Mouse (Mus musculus): Measurements from ENCODE around the gene Erc2. TPM values are rescaled to one million over a fixed set of nuclear protein-coding genes. Genes with fewer than 3 reads are reported as not detected.
A peak's percentile ranks its signal among the peaks of the same experiment; 100 is the strongest.

The Erc2 gene
- polyA plus RNA-seq, 1 experiment from 2014 or later = 3.1 TPM

DNA sequence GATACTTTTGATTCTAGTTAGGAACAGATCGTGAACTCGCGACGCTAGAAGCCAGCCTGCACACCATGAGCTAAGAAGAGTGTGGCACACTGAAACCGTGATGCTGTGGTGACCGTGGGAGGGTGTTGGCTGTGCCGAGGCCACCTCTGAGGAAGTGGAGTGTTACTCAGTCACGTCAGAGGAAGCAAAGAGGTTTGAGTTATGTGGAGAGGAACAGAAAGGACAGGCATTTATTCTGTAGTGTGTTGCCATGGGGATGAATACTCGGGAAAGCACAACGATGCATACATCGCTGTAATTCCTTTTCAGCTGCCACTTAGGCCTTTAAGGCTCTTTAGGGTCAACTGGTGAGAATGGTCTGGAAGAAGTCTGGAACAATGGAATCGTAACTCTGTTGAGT, 445.8 kb downstream of the Erc2 start:
- Histone ChIP-seq H3K4me3 (ENCODE audit: low read depth, low read length) (no peak overlapping the region), H3K27ac (ENCODE audit: low read depth, low read length) (no peak overlapping the region), H3K9ac (ENCODE audit: low read depth, low read length) (no peak overlapping the region), H3K4me1 (replicated peaks; ENCODE audit: control insufficient read depth, insufficient read depth, low read length) (no peaks in the 10 kb centered on the region), H3K9me3 (ENCODE audit: control insufficient read depth) (no peaks in the 10 kb centered on the region), H3K36me3 (ENCODE audit: control insufficient read depth, insufficient read depth) (no peaks in the 10 kb centered on the region), H3K27me3 (replicated peaks; ENCODE audit: control insufficient read depth, insufficient read depth, low read length) (no peaks in the 10 kb centered on the region), H3K4me2 (replicated peaks; ENCODE audit: low read depth) (no peak overlapping the region)
- ATAC-seq = no peak
- TF ChIP-seq CTCF (IDR thresholded peaks at IDR 0.05; ENCODE audit: low read depth) = no peak
- 78% methylated on average over 12 of the region's 12 CpGs for WGBS

DNA sequence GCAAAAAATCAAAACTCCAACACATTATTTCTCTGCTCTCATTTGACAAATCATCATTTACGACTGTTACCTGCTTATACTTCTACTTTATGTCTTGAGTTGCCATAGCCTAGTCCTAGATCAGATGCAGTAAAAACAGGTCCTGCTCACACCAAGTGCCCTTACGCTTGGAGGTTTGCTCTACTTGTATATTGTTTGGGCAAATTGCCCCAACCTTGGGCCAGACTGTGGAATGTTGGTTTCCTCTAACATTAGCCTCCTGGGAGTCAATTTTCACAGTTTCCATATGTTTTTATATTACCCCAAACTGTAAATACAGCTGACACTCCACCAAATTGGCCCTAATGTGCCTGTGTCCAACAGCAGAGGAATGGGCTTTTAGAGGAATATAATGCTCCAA, 447.6 kb downstream of the Erc2 start:
- no peak for ATAC-seq
- TF ChIP-seq CTCF (IDR thresholded peaks at IDR 0.05; ENCODE audit: low read depth) = no peak
- no peaks in the 10 kb centered on the region for H3K27me3 ChIP-seq (replicated peaks; ENCODE audit: control insufficient read depth, insufficient read depth, low read length)
- no peaks in the 10 kb centered on the region for H3K9me3 ChIP-seq (ENCODE audit: control insufficient read depth)
- 86% methylated on average over 2 of the region's 2 CpGs for WGBS
- H3K27ac ChIP-seq (ENCODE audit: low read depth, low read length) = no peak overlapping the region
- no peaks in the 10 kb centered on the region for H3K36me3 ChIP-seq (ENCODE audit: control insufficient read depth, insufficient read depth)
- no peak overlapping the region for H3K4me2 ChIP-seq (replicated peaks; ENCODE audit: low read depth)
- no peak overlapping the region for H3K9ac ChIP-seq (ENCODE audit: low read depth, low read length)
- no peaks in the 10 kb centered on the region for H3K4me1 ChIP-seq (replicated peaks; ENCODE audit: control insufficient read depth, insufficient read depth, low read length)
- H3K4me3 ChIP-seq (ENCODE audit: low read depth, low read length) = no peak overlapping the region

DNA sequence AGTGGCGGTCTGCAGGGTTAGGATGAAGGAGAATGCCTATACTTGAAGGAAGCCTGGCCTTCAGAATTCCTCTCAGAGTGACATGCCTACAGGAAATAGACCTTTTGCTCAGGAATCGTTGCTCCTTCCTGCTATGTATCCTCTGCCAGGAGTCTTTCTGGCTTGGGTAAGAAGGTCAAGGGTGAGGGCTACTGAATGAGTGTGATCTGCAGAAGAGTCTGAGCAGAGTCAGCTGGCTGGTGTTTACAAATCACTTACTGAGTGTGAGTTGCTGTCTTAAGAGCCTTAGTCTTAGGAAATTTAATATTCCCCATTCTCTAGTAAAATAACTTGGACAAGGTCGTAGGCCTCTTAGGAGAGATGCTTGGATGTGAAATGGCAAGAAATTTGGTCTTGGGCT, 450.3 kb downstream of the Erc2 start:
- Histone ChIP-seq H3K9me3 (ENCODE audit: control insufficient read depth) (no peaks in the 10 kb centered on the region), H3K36me3 (ENCODE audit: control insufficient read depth, insufficient read depth) (no peaks in the 10 kb centered on the region), H3K4me3 (ENCODE audit: low read depth, low read length) (no peak overlapping the region), H3K4me1 (replicated peaks; ENCODE audit: control insufficient read depth, insufficient read depth, low read length) (no peaks in the 10 kb centered on the region), H3K27ac (ENCODE audit: low read depth, low read length) (no peak overlapping the region), H3K27me3 (replicated peaks; ENCODE audit: control insufficient read depth, insufficient read depth, low read length) (no peaks in the 10 kb centered on the region), H3K4me2 (replicated peaks; ENCODE audit: low read depth) (no peak overlapping the region), H3K9ac (ENCODE audit: low read depth, low read length) (no peak overlapping the region)
- 71% methylated on average over 3 of the region's 3 CpGs for WGBS
- TF ChIP-seq CTCF (IDR thresholded peaks at IDR 0.05; ENCODE audit: low read depth) = no peak
- no peak for ATAC-seq

DNA sequence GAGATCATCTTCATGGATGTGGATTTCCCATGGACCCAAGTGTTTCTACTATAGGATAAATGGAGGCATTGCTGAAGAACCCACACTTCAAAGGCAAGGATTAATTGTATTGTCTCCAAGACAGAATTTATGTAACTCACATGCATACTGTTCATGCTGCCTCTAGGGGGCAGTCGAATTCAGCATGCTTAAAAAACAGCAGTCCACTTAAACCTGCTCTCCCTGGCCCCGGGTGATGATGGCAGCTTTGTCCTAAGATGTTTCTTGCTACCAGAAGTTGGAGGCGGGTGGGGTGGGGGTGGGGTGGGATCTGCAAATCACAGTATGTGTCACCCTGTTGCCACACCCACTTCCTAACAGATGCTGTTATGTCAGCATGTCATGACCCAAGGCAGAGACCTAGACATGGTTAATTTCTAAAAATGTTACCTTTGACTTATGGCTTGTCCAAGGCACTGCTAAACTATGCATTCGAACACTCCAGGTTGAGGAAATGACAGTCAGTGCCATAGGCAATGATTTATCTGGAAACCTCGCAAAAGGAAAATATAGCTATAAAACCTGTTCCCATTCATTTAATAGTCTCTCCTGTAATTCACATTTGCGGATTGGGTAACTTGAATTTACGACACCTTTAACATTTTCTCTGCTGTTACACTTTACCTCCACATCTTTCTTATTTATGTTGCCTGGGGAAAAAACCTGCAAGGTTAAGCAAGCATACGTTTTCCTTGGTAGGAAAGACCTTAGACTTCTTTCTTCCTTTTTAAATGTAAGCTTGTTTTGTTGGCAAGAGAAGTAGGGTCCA, 467.6 kb downstream of the Erc2 start:
- H3K4me3 ChIP-seq (ENCODE audit: low read depth, low read length) = no peak overlapping the region
- H3K4me1 ChIP-seq (replicated peaks; ENCODE audit: control insufficient read depth, insufficient read depth, low read length) = no peaks in the 10 kb centered on the region
- no peak for ATAC-seq
- no peak overlapping the region for H3K9ac ChIP-seq (ENCODE audit: low read depth, low read length)
- 51% methylated on average over 8 of the region's 8 CpGs for WGBS
- H3K36me3 ChIP-seq (ENCODE audit: control insufficient read depth, insufficient read depth) = no peaks in the 10 kb centered on the region
- TF ChIP-seq CTCF (IDR thresholded peaks at IDR 0.05; ENCODE audit: low read depth) = peak; percentile 76
- no peak overlapping the region for H3K4me2 ChIP-seq (replicated peaks; ENCODE audit: low read depth)
- H3K9me3 ChIP-seq (ENCODE audit: control insufficient read depth) = no peaks in the 10 kb centered on the region
- H3K27ac ChIP-seq (ENCODE audit: low read depth, low read length) = no peak overlapping the region
- no peaks in the 10 kb centered on the region for H3K27me3 ChIP-seq (replicated peaks; ENCODE audit: control insufficient read depth, insufficient read depth, low read length)

DNA sequence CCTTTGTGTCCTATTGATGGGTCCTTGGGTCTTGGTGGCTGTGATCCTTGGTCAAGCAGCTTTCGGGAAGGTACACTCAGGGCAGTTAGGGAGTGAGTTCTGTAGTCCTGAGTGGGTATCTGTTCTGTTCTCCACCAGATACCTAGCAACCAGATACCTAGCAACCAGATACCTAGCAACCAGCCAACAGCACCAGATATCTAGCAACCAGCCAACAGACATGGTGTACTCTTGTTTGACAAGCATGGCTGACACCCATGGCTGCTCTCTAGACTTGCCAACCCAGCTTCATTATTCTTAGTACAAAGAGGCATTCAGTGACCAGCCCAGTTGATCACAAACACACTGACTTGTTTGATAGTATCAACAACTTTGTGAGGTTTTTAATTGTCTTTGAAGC, 469.1 kb downstream of the Erc2 start:
- ATAC-seq = no peak
- H3K27ac ChIP-seq (ENCODE audit: low read depth, low read length) = no peak overlapping the region
- H3K4me2 ChIP-seq (replicated peaks; ENCODE audit: low read depth) = no peak overlapping the region
- H3K36me3 ChIP-seq (ENCODE audit: control insufficient read depth, insufficient read depth) = no peaks in the 10 kb centered on the region
- WGBS = 100% methylated on average over 1 of the region's 1 CpGs
- H3K27me3 ChIP-seq (replicated peaks; ENCODE audit: control insufficient read depth, insufficient read depth, low read length) = no peaks in the 10 kb centered on the region
- no peaks in the 10 kb centered on the region for H3K9me3 ChIP-seq (ENCODE audit: control insufficient read depth)
- H3K4me1 ChIP-seq (replicated peaks; ENCODE audit: control insufficient read depth, insufficient read depth, low read length) = no peaks in the 10 kb centered on the region
- no peak overlapping the region for H3K9ac ChIP-seq (ENCODE audit: low read depth, low read length)
- no peak overlapping the region for H3K4me3 ChIP-seq (ENCODE audit: low read depth, low read length)
- no peak for TF ChIP-seq CTCF (IDR thresholded peaks at IDR 0.05; ENCODE audit: low read depth)

DNA sequence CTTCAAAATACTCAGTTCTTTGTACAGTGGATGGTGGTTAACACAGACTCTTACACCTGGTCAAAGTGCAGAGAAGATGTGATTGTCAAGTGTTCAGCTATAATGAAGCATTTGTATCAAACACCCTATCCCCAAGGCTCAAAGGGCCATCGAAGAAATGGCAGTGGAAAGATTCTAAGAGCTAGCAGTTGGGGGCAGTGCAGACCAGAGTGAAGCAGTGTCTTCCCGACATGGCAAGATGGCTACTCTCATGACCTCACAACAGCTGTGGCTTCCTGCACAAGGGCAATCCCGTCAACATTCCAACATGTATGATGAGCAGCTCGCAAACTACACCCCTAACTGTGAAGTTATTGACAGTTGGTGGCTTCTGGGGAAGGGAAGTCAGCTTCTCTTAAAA, 471.0 kb downstream of the Erc2 start:
- ATAC-seq = no peak
- no peak overlapping the region for H3K4me2 ChIP-seq (replicated peaks; ENCODE audit: low read depth)
- WGBS = 69% methylated on average over 4 of the region's 4 CpGs
- no peak overlapping the region for H3K4me3 ChIP-seq (ENCODE audit: low read depth, low read length)
- no peak overlapping the region for H3K27ac ChIP-seq (ENCODE audit: low read depth, low read length)
- no peaks in the 10 kb centered on the region for H3K9me3 ChIP-seq (ENCODE audit: control insufficient read depth)
- H3K27me3 ChIP-seq (replicated peaks; ENCODE audit: control insufficient read depth, insufficient read depth, low read length) = no peaks in the 10 kb centered on the region
- no peak overlapping the region for H3K9ac ChIP-seq (ENCODE audit: low read depth, low read length)
- no peaks in the 10 kb centered on the region for H3K4me1 ChIP-seq (replicated peaks; ENCODE audit: control insufficient read depth, insufficient read depth, low read length)
- peak; percentile 56 for TF ChIP-seq CTCF (IDR thresholded peaks at IDR 0.05; ENCODE audit: low read depth)
- no peaks in the 10 kb centered on the region for H3K36me3 ChIP-seq (ENCODE audit: control insufficient read depth, insufficient read depth)
